Mouse (Mus musculus) spleen, adult 2 months (tissue): Measurements from ENCODE around the gene Gse1. TPM values are rescaled to one million over a fixed set of nuclear protein-coding genes. Genes with fewer than 3 reads are reported as not detected.

Experiments
- DNase-seq, 2 experiments: peaks; one replicate each; pipeline versions ENCODE4 v3.0.0 to v3.0.0-alpha.2; 2012 to 2021; ENCODE audit warnings: low spot score in 2 of 2, low read depth in 1 of 2
- H3K27ac ChIP-seq: fragments of 200-500 bp; 2 replicates; pipeline ENCODE4 v1.5.1; 2012; ENCODE audit warnings: low read length, inconsistent platforms; ENCODE audit not compliant: insufficient read depth
- H3K27me3 ChIP-seq: fragments of 200-500 bp; 2 replicates; pipeline ENCODE4 v1.6.1; 2012; ENCODE audit warnings: mild to moderate bottlenecking, moderate library complexity, low read length, inconsistent platforms; ENCODE audit not compliant: control insufficient read depth, insufficient read depth
- H3K36me3 ChIP-seq: fragments of 200-500 bp; 2 replicates; pipeline ENCODE4 v1.6.1; 2012; ENCODE audit warnings: mild to moderate bottlenecking, low read length, inconsistent platforms; ENCODE audit not compliant: control insufficient read depth, insufficient read depth
- H3K4me1 ChIP-seq: fragments of 200-500 bp; 2 replicates; pipeline ENCODE4 v1.6.1; 2011; ENCODE audit warnings: inconsistent platforms; ENCODE audit not compliant: control insufficient read depth, insufficient read depth, insufficient read length
- H3K4me3 ChIP-seq: fragments of 200-500 bp; 2 replicates; pipeline ENCODE4 v1.5.1; 2011; ENCODE audit warnings: mild to moderate bottlenecking, inconsistent platforms; ENCODE audit not compliant: insufficient read depth, insufficient read length; ENCODE audit errors: extremely low read depth
- CTCF ChIP-seq: fragments of 200-500 bp; IDR thresholded peaks from 2 replicates; pipeline ENCODE4 v1.5.1; 2011; ENCODE audit warnings: mild to moderate bottlenecking, inconsistent platforms; ENCODE audit not compliant: insufficient read depth, insufficient read length, insufficient replicate concordance; ENCODE audit errors: extremely low read depth
- POLR2A ChIP-seq: fragments of 200-500 bp; IDR thresholded peaks from 2 replicates; pipeline ENCODE4 v1.6.1; 2011; ENCODE audit warnings: low read depth, low read length, inconsistent platforms
- WGBS: fragments of 180-500 bp; shearing (Covaris S2); methylation state at CpG from one replicate; pipeline ENCODE4 v1.1.7; 2018; 5-methylcytosine and 5-hydroxymethylcytosine counted together
- polyA plus RNA-seq: library from polyadenylated mRNA; depleted of rRNA; stranded (reverse); fragments of >200 nt; gene quantifications from 2 replicates; pipeline ENCODE4 v1.2.3, GENCODE M21; 2012

Gse1 gene
- polyA plus RNA-seq, 1 experiment = 39.2 TPM

GRCm38 (mm10) chr8:120479691-120480090 lies 251.4 kb downstream of the Gse1 start:
- TF ChIP-seq CTCF (no peak), POLR2A (no peak)
- no peak overlapping the region for H3K27ac ChIP-seq
- H3K4me3 ChIP-seq = no peak overlapping the region
- no peaks in the 10 kb centered on the region for H3K27me3 ChIP-seq
- no peaks in the 10 kb centered on the region for H3K36me3 ChIP-seq
- peaks cover 10% of the 10 kb centered on the region; the same call in 1 of the 2 replicates for H3K4me1 ChIP-seq
- no peak for DNase-seq
- 73% methylated on average over 4 of the region's 4 CpGs for WGBS

GRCm38 (mm10) chr8:120482015-120482689 lies 253.9 kb downstream of the Gse1 start:
- 85% methylated on average over 9 of the region's 9 CpGs for WGBS
- Histone ChIP-seq H3K27ac (no peak overlapping the region), H3K27me3 (no peaks in the 10 kb centered on the region), H3K4me3 (no peak overlapping the region), H3K4me1 (peaks cover 24% of the 10 kb centered on the region), H3K36me3 (no peaks in the 10 kb centered on the region)
- no peak for DNase-seq
- TF ChIP-seq POLR2A = no peak
- TF ChIP-seq CTCF = no peak

DNA sequence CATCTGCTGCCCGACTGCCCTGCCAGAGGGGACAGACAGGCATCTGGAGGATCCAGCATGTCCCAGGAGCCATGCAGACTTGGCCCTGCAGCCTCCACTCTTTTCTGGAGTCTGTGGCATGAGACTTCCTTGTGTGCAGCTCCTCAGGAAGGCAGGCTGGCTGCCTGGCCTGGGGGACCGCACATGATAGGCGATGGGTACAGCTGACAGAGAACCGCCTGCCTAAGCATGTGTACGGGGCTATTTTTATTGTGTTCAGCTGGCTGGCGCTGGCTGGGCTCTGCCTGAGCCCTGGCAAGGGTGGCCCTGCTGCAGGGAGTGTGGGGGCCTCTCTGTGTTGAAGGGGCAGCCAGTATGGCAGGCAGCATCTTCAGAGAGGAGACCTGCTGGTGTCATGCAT lies 256.2 kb downstream of the Gse1 start:
- Histone ChIP-seq H3K4me1 (peaks cover 24% of the 10 kb centered on the region), H3K4me3 (no peak overlapping the region), H3K27me3 (no peaks in the 10 kb centered on the region), H3K27ac (peak overlapping the region; percentile 2; the same call in 1 of the 2 replicates), H3K36me3 (no peaks in the 10 kb centered on the region)
- DNase-seq = no peak
- 37% methylated on average over 6 of the region's 6 CpGs for WGBS
- no peak for TF ChIP-seq POLR2A
- TF ChIP-seq CTCF = no peak

DNA sequence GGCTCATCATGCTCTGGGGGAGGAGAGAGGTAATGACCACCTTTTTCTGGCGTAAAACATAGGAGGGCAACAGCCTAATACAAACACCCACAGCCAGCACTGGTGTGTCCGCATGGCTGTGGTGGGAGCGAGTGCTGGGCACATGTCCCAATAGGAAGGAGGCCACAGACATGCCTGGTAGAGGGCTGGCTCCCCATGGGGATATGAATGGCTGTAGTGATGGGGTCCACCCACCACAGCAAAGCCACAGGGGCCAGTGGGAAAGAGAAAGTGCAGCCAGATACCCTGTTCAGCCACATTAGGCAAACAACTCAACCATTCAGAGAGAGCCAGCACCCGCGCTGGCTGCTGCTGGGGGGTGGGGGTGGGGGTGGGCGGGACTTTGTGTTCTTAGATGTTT lies 256.9 kb downstream of the Gse1 start:
- 53% methylated on average over 6 of the region's 6 CpGs for WGBS
- TF ChIP-seq CTCF (no peak), POLR2A (no peak)
- Histone ChIP-seq H3K27me3 (no peaks in the 10 kb centered on the region), H3K36me3 (no peaks in the 10 kb centered on the region), H3K4me1 (peaks cover 27% of the 10 kb centered on the region), H3K27ac (no peak overlapping the region), H3K4me3 (no peak overlapping the region)
- DNase-seq = no peak

- WGBS = 62% methylated on average over 21 of the region's 21 CpGs
Observed at GRCm38 (mm10) chr8:120485551-120486476, 257.6 kb downstream of the Gse1 start.

GRCm38 (mm10) chr8:120486477-120487376 lies 258.5 kb downstream of the Gse1 start:
- Histone ChIP-seq H3K4me3 (peak overlapping the region; percentile 92), H3K27ac (peak overlapping the region; percentile 96), H3K4me1 (peaks cover 35% of the 10 kb centered on the region), H3K36me3 (no peaks in the 10 kb centered on the region), H3K27me3 (no peaks in the 10 kb centered on the region)
- TF ChIP-seq CTCF (no peak), POLR2A (peak; percentile 41)
- peak; percentile 78 to 83 for DNase-seq
- WGBS = 25% methylated on average over 50 of the region's 50 CpGs

More at GRCm38 (mm10) chr8:120485551-120486476, 257.6 kb downstream of the Gse1 start:
- Histone ChIP-seq H3K4me1 (peaks cover 28% of the 10 kb centered on the region), H3K27me3 (no peaks in the 10 kb centered on the region), H3K4me3 (no peak overlapping the region), H3K27ac (peak overlapping the region; percentile 96; the same call in 1 of the 2 replicates), H3K36me3 (no peaks in the 10 kb centered on the region)
- no peak for TF ChIP-seq CTCF
- no peak for TF ChIP-seq POLR2A
- DNase-seq = no peak
